Mouse (Mus musculus) embryonic fibroblast, embryonic 13.5 days (primary cell): ENCODE results near the gene Tnfrsf12a. TPM values are rescaled to one million over a fixed set of nuclear protein-coding genes. Genes with fewer than 3 reads are reported as not detected.
A peak's percentile ranks its signal among the peaks of the same experiment; 100 is the strongest.

Experiments
- H3K27ac ChIP-seq: 2 replicates; pipeline ENCODE4 v1.5.1; 2012; ENCODE audit warnings: low read length, control low read depth, inconsistent platforms; ENCODE audit not compliant: insufficient read depth
- H3K4me1 ChIP-seq: 2 replicates; pipeline ENCODE4 v1.6.1; 2011; ENCODE audit warnings: low read length; ENCODE audit not compliant: control insufficient read depth, insufficient read depth
- H3K4me3 ChIP-seq: 2 replicates; pipeline ENCODE4 v1.5.1; 2011; ENCODE audit warnings: mild to moderate bottlenecking, control low read depth, low read length; ENCODE audit not compliant: insufficient read depth
- CTCF ChIP-seq: IDR thresholded peaks from 2 replicates; pipeline ENCODE4 v1.5.1; 2011; ENCODE audit warnings: mild to moderate bottlenecking, control low read depth, low read length, moderate library complexity, borderline replicate concordance; ENCODE audit not compliant: insufficient read depth
- POLR2A ChIP-seq: IDR thresholded peaks from 2 replicates; pipeline ENCODE4 v1.6.1; 2011; ENCODE audit warnings: low read depth, mild to moderate bottlenecking, control low read depth, low read length, moderate library complexity
- polyA plus RNA-seq: library from polyadenylated mRNA; stranded (reverse); fragments of >200 nt; gene quantifications from 2 replicates; pipeline ENCODE4 v1.2.4, GENCODE M21; 2011; ENCODE audit warnings: low read depth; ENCODE audit not compliant: missing spikeins, insufficient read length

Gene Tnfrsf12a
- polyA plus RNA-seq, 1 experiment = 126 TPM

- TF ChIP-seq POLR2A (no peak), CTCF (no peak)
- H3K4me3 ChIP-seq = no peak overlapping the region
- H3K4me1 ChIP-seq = peaks cover 3% of the 10 kb centered on the region; the same call in 1 of the 2 replicates
- H3K27ac ChIP-seq = no peak overlapping the region
Observed at GRCm38 (mm10) chr17:23704741-23705140, 27.5 kb upstream of the Tnfrsf12a start.

- H3K4me1 ChIP-seq = peaks cover 5% of the 10 kb centered on the region
- no peak for TF ChIP-seq CTCF
- no peak for TF ChIP-seq POLR2A
- no peak overlapping the region for H3K4me3 ChIP-seq
- H3K27ac ChIP-seq = no peak overlapping the region
Observed at GRCm38 (mm10) chr17:23703301-23703700, 26.0 kb upstream of the Tnfrsf12a start.

GRCm38 (mm10) chr17:23700079-23700478 lies 22.8 kb upstream of the Tnfrsf12a start:
- H3K4me3 ChIP-seq = peak overlapping the region; percentile 30; the same call in 1 of the 2 replicates
- H3K27ac ChIP-seq = no peak overlapping the region
- H3K4me1 ChIP-seq = peaks cover 9% of the 10 kb centered on the region
- TF ChIP-seq CTCF (peak; percentile 92), POLR2A (no peak)

GRCm38 (mm10) chr17:23699131-23700077 lies 22.1 kb upstream of the Tnfrsf12a start:
- H3K4me3 ChIP-seq = peak overlapping the region; percentile 44
- no peak overlapping the region for H3K27ac ChIP-seq
- TF ChIP-seq POLR2A (no peak), CTCF (no peak)
- H3K4me1 ChIP-seq = peaks cover 6% of the 10 kb centered on the region

- Histone ChIP-seq H3K4me3 (no peak overlapping the region), H3K27ac (no peak overlapping the region), H3K4me1 (peaks cover 6% of the 10 kb centered on the region)
- TF ChIP-seq POLR2A = no peak
- no peak for TF ChIP-seq CTCF
Observed at GRCm38 (mm10) chr17:23695801-23696200, 18.5 kb upstream of the Tnfrsf12a start.

- peaks cover 6% of the 10 kb centered on the region for H3K4me1 ChIP-seq
- no peak overlapping the region for H3K4me3 ChIP-seq
- TF ChIP-seq CTCF (no peak), POLR2A (no peak)
- no peak overlapping the region for H3K27ac ChIP-seq
Observed at GRCm38 (mm10) chr17:23694491-23694890, 17.2 kb upstream of the Tnfrsf12a start.

GRCm38 (mm10) chr17:23683856-23684672 lies 6.8 kb upstream of the Tnfrsf12a start, which contains the start of gene Cldn9:
Gene Cldn9, minus strand, starts transcription at chr17:23684026.
- no peaks in the 10 kb centered on the region for H3K4me1 ChIP-seq
- no peak within 1 kb of the TSS for H3K27ac ChIP-seq
- TF ChIP-seq POLR2A = no peak
- no peak for TF ChIP-seq CTCF
- no peak within 1 kb of the TSS for H3K4me3 ChIP-seq

- Histone ChIP-seq H3K4me1 (no peaks in the 10 kb centered on the region), H3K4me3 (no peak overlapping the region), H3K27ac (no peak overlapping the region)
- TF ChIP-seq CTCF = no peak
- no peak for TF ChIP-seq POLR2A
Observed at GRCm38 (mm10) chr17:23683226-23683625, 6.0 kb upstream of the Tnfrsf12a start.

- H3K4me1 ChIP-seq = no peaks in the 10 kb centered on the region
- H3K27ac ChIP-seq = no peak overlapping the region
- TF ChIP-seq CTCF (no peak), POLR2A (no peak)
- H3K4me3 ChIP-seq = no peak overlapping the region
Observed at GRCm38 (mm10) chr17:23682530-23682929, 5.3 kb upstream of the Tnfrsf12a start.
